8 mouse cellular contexts compared by ENCODE assay signal in genomic region chr4:155144548-155145180, GRCm38 (mm10). TPM values are rescaled to one million over a fixed set of nuclear protein-coding genes. Genes with fewer than 3 reads are reported as not detected.
A peak's percentile ranks its signal among the peaks of the same experiment; 100 is the strongest.
DNase-seq lines count a peak whose midpoint lies in the region; ATAC-seq and TF ChIP-seq lines count a peak whose summit lies in the region.

No protein-coding gene starts in this region.

- no peak for TF ChIP-seq POLR2A in limb, embryonic 14.5 days (IDR thresholded peaks at IDR 0.05; ENCODE audit: borderline replicate concordance, extremely low read depth, insufficient read depth, insufficient read length)

- ATAC-seq in heart, embryonic 15.5 days (replicated peaks; ENCODE audit: insufficient number of reproducible peaks, insufficient read depth, low FRiP score, low read depth), result no peak
- no peak for ATAC-seq in forebrain, embryonic 15.5 days (replicated peaks)
- ATAC-seq in limb, embryonic 14.5 days (ENCODE audit: low FRiP score, low read depth), result no peak

- H3K36me3 ChIP-seq in heart, embryonic 15.5 days, result no peaks in the 10 kb centered on the region
- no peaks in the 10 kb centered on the region for H3K36me3 ChIP-seq in forebrain, embryonic 15.5 days
- H3K36me3 ChIP-seq in limb, embryonic 14.5 days (ENCODE audit: control insufficient read depth, insufficient read depth, low read length), result no peaks in the 10 kb centered on the region

- DNase-seq in heart, adult 9 months (ENCODE audit: low spot score in 2 of 2), result no peak
- DNase-seq in brain, adult 2 months (ENCODE audit: low read depth, low spot score), result peak; percentile 49
- DNase-seq in limb, embryonic 14.5 days (ENCODE audit: low spot score), result no peak
- no peak for DNase-seq in adrenal gland, postnatal 4 days (ENCODE audit: low spot score in 2 of 2)
- DNase-seq in urinary bladder, postnatal 36 days (ENCODE audit: low spot score in 2 of 2), result no peak
- no peak for DNase-seq in adrenal gland, postnatal 25 days

- peak overlapping the region; percentile 27; the same call in 1 of the 2 replicates for H3K4me2 ChIP-seq in heart, embryonic 15.5 days
- no peak overlapping the region for H3K4me2 ChIP-seq in forebrain, embryonic 15.5 days (replicated peaks)
- H3K4me2 ChIP-seq in limb, embryonic 14.5 days (replicated peaks; ENCODE audit: low read depth, low read length, severe bottlenecking), result peak overlapping the region; percentile 28; the same call in 1 of the 2 replicates

- WGBS in heart, embryonic 15.5 days, result 64% methylated on average over 4 of the region's 4 CpGs
- WGBS in forebrain, embryonic 15.5 days, result 33% methylated on average over 4 of the region's 4 CpGs
- WGBS in limb, embryonic 14.5 days, result 34% methylated on average over 4 of the region's 4 CpGs

- peak overlapping the region; percentile 95 for H3K27ac ChIP-seq in heart, embryonic 15.5 days
- peak overlapping the region; percentile 79 for H3K27ac ChIP-seq in forebrain, embryonic 15.5 days (replicated peaks)
- peak overlapping the region; percentile 99 for H3K27ac ChIP-seq in limb, embryonic 14.5 days (replicated peaks; ENCODE audit: low read depth, low read length)

- H3K4me1 ChIP-seq in heart, embryonic 15.5 days (replicated peaks), result peaks cover 48% of the 10 kb centered on the region
- H3K4me1 ChIP-seq in forebrain, embryonic 15.5 days, result peaks cover 30% of the 10 kb centered on the region
- H3K4me1 ChIP-seq in limb, embryonic 14.5 days (ENCODE audit: control insufficient read depth, insufficient read depth, low read length), result peaks cover 74% of the 10 kb centered on the region

- H3K4me3 ChIP-seq in heart, embryonic 15.5 days, result no peak overlapping the region
- no peak overlapping the region for H3K4me3 ChIP-seq in forebrain, embryonic 15.5 days
- H3K4me3 ChIP-seq in limb, embryonic 14.5 days (replicated peaks; ENCODE audit: low read length), result no peak overlapping the region

- no peaks in the 10 kb centered on the region for H3K9me3 ChIP-seq in heart, embryonic 15.5 days (replicated peaks)
- no peaks in the 10 kb centered on the region for H3K9me3 ChIP-seq in forebrain, embryonic 15.5 days
- H3K9me3 ChIP-seq in limb, embryonic 14.5 days (ENCODE audit: control insufficient read depth, low read length), result no peaks in the 10 kb centered on the region

- H3K9ac ChIP-seq in heart, embryonic 15.5 days, result no peak overlapping the region
- H3K9ac ChIP-seq in forebrain, embryonic 15.5 days (replicated peaks), result no peak overlapping the region
- peak overlapping the region; percentile 25; the same call in 1 of the 2 replicates for H3K9ac ChIP-seq in limb, embryonic 14.5 days (ENCODE audit: low read depth, low read length, severe bottlenecking)

- no peaks in the 10 kb centered on the region for H3K27me3 ChIP-seq in heart, embryonic 15.5 days
- H3K27me3 ChIP-seq in forebrain, embryonic 15.5 days, result no peaks in the 10 kb centered on the region
- no peaks in the 10 kb centered on the region for H3K27me3 ChIP-seq in limb, embryonic 14.5 days (ENCODE audit: control insufficient read depth, insufficient read depth, low read length)

RNA-seq across cellular contexts. Expression of gene Morn1, which starts 58.3 kb away (rescaled TPM):
- polyA plus RNA-seq in heart, embryonic 15.5 days (2015; fragmentation: Nextera tagmentation; extraction: Ambion mirVana), result 1.9 and 2.5 TPM in 2 replicates
- polyA plus RNA-seq in forebrain, embryonic 15.5 days (2015; fragmentation: Nextera tagmentation; extraction: Ambion mirVana), result 8.8 and 8.9 TPM in 2 replicates
- polyA plus RNA-seq in limb, embryonic 14.5 days (2012; rRNA removed), result 6.5 and 7.9 TPM in 2 replicates
- polyA plus RNA-seq in limb, embryonic 14.5 days (2014; fragmentation: Nextera tagmentation; extraction: Ambion mirVana), result 4.5 and 4.7 TPM in 2 replicates
- total RNA-seq in adrenal gland, postnatal 4 days (2021), result 10 to 100 TPM; 12.1 to 14.9 TPM
- total RNA-seq in adrenal gland, postnatal 25 days (2021), result 9.9 and 10.7 TPM in 2 replicates

RNA-seq across cellular contexts. Expression of gene Rer1, which starts 58.5 kb away (rescaled TPM):
- 117 and 120 TPM in 2 replicates for polyA plus RNA-seq in heart, embryonic 15.5 days (2015; fragmentation: Nextera tagmentation; extraction: Ambion mirVana)
- polyA plus RNA-seq in forebrain, embryonic 15.5 days (2015; fragmentation: Nextera tagmentation; extraction: Ambion mirVana), result 127 TPM in 2 replicates
- 121 and 129 TPM in 2 replicates for polyA plus RNA-seq in limb, embryonic 14.5 days (2012; rRNA removed)
- polyA plus RNA-seq in limb, embryonic 14.5 days (2014; fragmentation: Nextera tagmentation; extraction: Ambion mirVana), result 173 and 175 TPM in 2 replicates
- total RNA-seq in adrenal gland, postnatal 4 days (2021), result 10 to 100 TPM; 90.8 to 96.1 TPM
- total RNA-seq in adrenal gland, postnatal 25 days (2021), result 107 and 115 TPM in 2 replicates
